In genomic region chr9:26997501-26997900, GRCm38 (mm10) we compare ENCODE assay signal across 21 mouse cellular contexts. TPM values are rescaled to one million over a fixed set of nuclear protein-coding genes. Genes with fewer than 3 reads are reported as not detected.
DNase-seq lines count a peak whose midpoint lies in the region; ATAC-seq and TF ChIP-seq lines count a peak whose summit lies in the region.
"Had no signal": no experiment of that assay in that cellular context is flagged by ENCODE, and none has a peak within 500 bp of the region (broad histone marks: within the 10 kb centered on the region; RNA-seq: fewer than 3 reads in every experiment).

No protein-coding gene starts in this region.

- H3K9me3 ChIP-seq in forebrain, embryonic 11.5 days (ENCODE audit: control insufficient read depth, low read length), result no peaks in the 10 kb centered on the region
- H3K9me3 ChIP-seq in forebrain, embryonic 14.5 days (replicated peaks; ENCODE audit: control insufficient read depth, low read length), result no peaks in the 10 kb centered on the region
- H3K9me3 ChIP-seq in liver, postnatal 0 days (ENCODE audit: low read length), result no peaks in the 10 kb centered on the region
- H3K9me3 ChIP-seq in liver, embryonic 12.5 days (replicated peaks), result no peaks in the 10 kb centered on the region
- H3K9me3 ChIP-seq: forebrain, embryonic 10.5 days; forebrain, embryonic 15.5 days; hindbrain, embryonic 15.5 days had no signal

- no peaks in the 10 kb centered on the region for H3K36me3 ChIP-seq in forebrain, embryonic 11.5 days (ENCODE audit: control insufficient read depth, insufficient read depth, low read length)
- H3K36me3 ChIP-seq in forebrain, embryonic 14.5 days (ENCODE audit: control insufficient read depth, insufficient read depth, low read length), result no peaks in the 10 kb centered on the region
- H3K36me3 ChIP-seq in liver, postnatal 0 days (replicated peaks; ENCODE audit: insufficient read depth, low read length), result no peaks in the 10 kb centered on the region
- no peaks in the 10 kb centered on the region for H3K36me3 ChIP-seq in liver, embryonic 12.5 days
- H3K36me3 ChIP-seq: forebrain, embryonic 15.5 days; hindbrain, embryonic 15.5 days had no signal

- WGBS in forebrain, embryonic 11.5 days, result 94% methylated on average over 2 of the region's 2 CpGs
- 92% methylated on average over 2 of the region's 2 CpGs for WGBS in forebrain, embryonic 14.5 days
- 81% methylated on average over 2 of the region's 2 CpGs for WGBS in liver, postnatal 0 days (ENCODE audit: insufficient replicate concordance)
- 76% methylated on average over 2 of the region's 2 CpGs for WGBS in liver, embryonic 12.5 days (ENCODE audit: insufficient replicate concordance)

- no peak overlapping the region for H3K4me2 ChIP-seq in forebrain, embryonic 11.5 days (ENCODE audit: low read depth, low read length, severe bottlenecking)
- H3K4me2 ChIP-seq in forebrain, embryonic 14.5 days (ENCODE audit: low read length), result no peak overlapping the region
- H3K4me2 ChIP-seq in liver, postnatal 0 days (ENCODE audit: low read depth, low read length), result peak overlapping the region; percentile 98; the same call in 1 of the 2 replicates
- H3K4me2 ChIP-seq in liver, embryonic 12.5 days, result no peak overlapping the region
- H3K4me2 ChIP-seq: forebrain, embryonic 15.5 days; heart, embryonic 11.5 days had no signal

- H3K4me3 ChIP-seq in forebrain, embryonic 11.5 days (ENCODE audit: low read depth, low read length), result no peak overlapping the region
- H3K4me3 ChIP-seq in forebrain, embryonic 14.5 days (ENCODE audit: low read depth, low read length), result no peak overlapping the region
- no peak overlapping the region for H3K4me3 ChIP-seq in liver, postnatal 0 days (ENCODE audit: low read depth, low read length)
- H3K4me3 ChIP-seq in liver, embryonic 12.5 days, result no peak overlapping the region
- H3K4me3 ChIP-seq: heart, adult 2 months had no signal

- H3K27ac ChIP-seq in forebrain, embryonic 11.5 days (ENCODE audit: low read depth, low read length), result no peak overlapping the region
- H3K27ac ChIP-seq in forebrain, embryonic 14.5 days (ENCODE audit: low read depth, low read length), result no peak overlapping the region
- H3K27ac ChIP-seq in liver, postnatal 0 days (ENCODE audit: low read depth), result 0 out of 2 replicates have a peak overlapping the region, but pooled peaks have one; percentile 29
- no peak overlapping the region for H3K27ac ChIP-seq in liver, embryonic 12.5 days
- H3K27ac ChIP-seq: forebrain, embryonic 10.5 days; forebrain, embryonic 15.5 days; heart, adult 2 months; hindbrain, embryonic 15.5 days had no signal

- no peak overlapping the region for H3K9ac ChIP-seq in forebrain, embryonic 11.5 days (ENCODE audit: low read length)
- H3K9ac ChIP-seq in forebrain, embryonic 14.5 days (ENCODE audit: low read length), result no peak overlapping the region
- H3K9ac ChIP-seq in liver, postnatal 0 days (replicated peaks), result no peak overlapping the region
- no peak overlapping the region for H3K9ac ChIP-seq in liver, embryonic 12.5 days
- H3K9ac ChIP-seq: forebrain, embryonic 15.5 days; hindbrain, embryonic 15.5 days had no signal

- H3K4me1 ChIP-seq in forebrain, embryonic 11.5 days (replicated peaks; ENCODE audit: control insufficient read depth, insufficient read depth, low read length), result peaks cover 5% of the 10 kb centered on the region; the same call in 1 of the 2 replicates
- peaks cover 16% of the 10 kb centered on the region for H3K4me1 ChIP-seq in forebrain, embryonic 14.5 days (ENCODE audit: control insufficient read depth, insufficient read depth, low read length)
- H3K4me1 ChIP-seq in liver, postnatal 0 days (ENCODE audit: insufficient read depth), result peaks cover 24% of the 10 kb centered on the region
- peaks cover 46% of the 10 kb centered on the region for H3K4me1 ChIP-seq in liver, embryonic 12.5 days

- DNase-seq in forebrain, embryonic 11.5 days (ENCODE audit: low spot score), result peak; percentile 30
- DNase-seq in forebrain, embryonic 14.5 days (ENCODE audit: low spot score), result no peak
- DNase-seq in liver, postnatal 0 days, result no peak
- DNase-seq in R1 (ENCODE audit: low read depth, low spot score), result peak; percentile 53
- DNase-seq in natural killer cell, adult 2 months (ENCODE audit: low spot score in 2 of 2), result no peak
- no peak for DNase-seq in MN1 (ENCODE audit: low spot score)
- DNase-seq: adrenal gland, adult 2 months; adrenal gland, postnatal 25 days; B cell, adult 2 months; cerebellum, adult 18-20 months; cerebellum, postnatal 14 days; gastrocnemius, postnatal 25 days; heart, adult 2 months; heart, postnatal 4 days; kidney, adult 2 months had no signal

- no peak for TF ChIP-seq CTCF in liver, postnatal 0 days (IDR thresholded peaks at IDR 0.05; ENCODE audit: low read depth)

- no peak for TF ChIP-seq EP300 in liver, postnatal 0 days (IDR thresholded peaks at IDR 0.05; ENCODE audit: low read depth)

- H3K27me3 ChIP-seq in forebrain, embryonic 11.5 days (ENCODE audit: control insufficient read depth, insufficient read depth, low read length), result no peaks in the 10 kb centered on the region
- no peaks in the 10 kb centered on the region for H3K27me3 ChIP-seq in forebrain, embryonic 14.5 days (replicated peaks; ENCODE audit: control insufficient read depth, insufficient read depth, low read length)
- H3K27me3 ChIP-seq in liver, postnatal 0 days (ENCODE audit: insufficient read depth, low read length), result no peaks in the 10 kb centered on the region
- H3K27me3 ChIP-seq in liver, embryonic 12.5 days (replicated peaks), result no peaks in the 10 kb centered on the region
- H3K27me3 ChIP-seq: forebrain, embryonic 15.5 days; hindbrain, embryonic 15.5 days had no signal

- no peak for ATAC-seq in forebrain, embryonic 11.5 days (replicated peaks; ENCODE audit: low FRiP score)
- no peak for ATAC-seq in forebrain, embryonic 14.5 days
- ATAC-seq in liver, postnatal 0 days, result no peak
- no peak for ATAC-seq in liver, embryonic 12.5 days
- ATAC-seq: forebrain, embryonic 15.5 days; intestine, postnatal 0 days had no signal

RNA-seq across cellular contexts. Expression of gene Acad8, which starts 1.9 kb away (rescaled TPM):
- polyA plus RNA-seq in forebrain, embryonic 11.5 days (2014; fragmentation: Nextera tagmentation; extraction: Ambion mirVana), result 38.2 and 43.6 TPM in 2 replicates
- 34.4 and 43.3 TPM in 2 replicates for polyA plus RNA-seq in forebrain, embryonic 14.5 days (2014; fragmentation: Nextera tagmentation; extraction: Ambion mirVana)
- 16.5 and 19.3 TPM in 2 replicates for polyA plus RNA-seq in liver, postnatal 0 days (2015; fragmentation: Nextera tagmentation; extraction: Ambion mirVana)
- 14.2 and 14.4 TPM in 2 replicates for polyA plus RNA-seq in liver, embryonic 12.5 days (2016; fragmentation: Nextera tagmentation; extraction: Ambion mirVana)

RNA-seq across cellular contexts. Expression of gene Thyn1, which starts 2.0 kb away (rescaled TPM):
- polyA plus RNA-seq in forebrain, embryonic 11.5 days (2014; fragmentation: Nextera tagmentation; extraction: Ambion mirVana), result 155 and 161 TPM in 2 replicates
- 151 and 164 TPM in 2 replicates for polyA plus RNA-seq in forebrain, embryonic 14.5 days (2014; fragmentation: Nextera tagmentation; extraction: Ambion mirVana)
- polyA plus RNA-seq in liver, postnatal 0 days (2015; fragmentation: Nextera tagmentation; extraction: Ambion mirVana), result 34.4 and 35.6 TPM in 2 replicates
- 75.4 and 83.0 TPM in 2 replicates for polyA plus RNA-seq in liver, embryonic 12.5 days (2016; fragmentation: Nextera tagmentation; extraction: Ambion mirVana)

RNA-seq across cellular contexts. Expression of gene Vps26b, which starts 32.4 kb away (rescaled TPM):
- 56.9 and 59.8 TPM in 2 replicates for polyA plus RNA-seq in forebrain, embryonic 11.5 days (2014; fragmentation: Nextera tagmentation; extraction: Ambion mirVana)
- polyA plus RNA-seq in forebrain, embryonic 14.5 days (2014; fragmentation: Nextera tagmentation; extraction: Ambion mirVana), result 77.9 and 84.4 TPM in 2 replicates
- 7.2 and 7.3 TPM in 2 replicates for polyA plus RNA-seq in liver, postnatal 0 days (2015; fragmentation: Nextera tagmentation; extraction: Ambion mirVana)
- 18.9 and 19.0 TPM in 2 replicates for polyA plus RNA-seq in liver, embryonic 12.5 days (2016; fragmentation: Nextera tagmentation; extraction: Ambion mirVana)

RNA-seq across cellular contexts. Expression of gene Ncapd3, which starts 32.5 kb away (rescaled TPM):
- polyA plus RNA-seq in forebrain, embryonic 11.5 days (2014; fragmentation: Nextera tagmentation; extraction: Ambion mirVana), result 44.7 and 48.7 TPM in 2 replicates
- 23.8 and 23.9 TPM in 2 replicates for polyA plus RNA-seq in forebrain, embryonic 14.5 days (2014; fragmentation: Nextera tagmentation; extraction: Ambion mirVana)
- 13.2 and 13.9 TPM in 2 replicates for polyA plus RNA-seq in liver, postnatal 0 days (2015; fragmentation: Nextera tagmentation; extraction: Ambion mirVana)
- 42.9 and 43.2 TPM in 2 replicates for polyA plus RNA-seq in liver, embryonic 12.5 days (2016; fragmentation: Nextera tagmentation; extraction: Ambion mirVana)

Comparison
In these comparisons a context has a peak if more than half of its experiments do, and no peak if none do; other contexts are left out.
1. DNase-seq: peak in forebrain, embryonic 11.5 days (single experiment) and R1 (single experiment); none in forebrain, embryonic 14.5 days (single experiment), liver, postnatal 0 days (single experiment), natural killer cell, adult 2 months (0 of 2) and MN1 (single experiment).